Mouse (Mus musculus): ENCODE measurements around the gene Nr1h5. TPM values are rescaled to one million over a fixed set of nuclear protein-coding genes. Genes with fewer than 3 reads are reported as not detected.

Nr1h5 gene
- total RNA-seq, 2 experiments from 2014 or later: not detected

GRCm38 (mm10) chr3:102899136-102899535 is 64.8 kb downstream of the Nr1h5 start:
- ATAC-seq (replicated peaks; ENCODE audit: low FRiP score, poor library complexity, severe bottlenecking): no peak

Other genes with a start within 250 kb of the Nr1h5 start
- 1.8 and 5.9 TPM in 2 replicates for gene Tspan2, start 229.6 kb downstream of the Nr1h5 start, total RNA-seq (2015; ENCODE audit: low replicate concordance)
- 2.3 and 3.5 TPM in 2 replicates for gene Tspan2, start 229.6 kb downstream of the Nr1h5 start, total RNA-seq (2017; ENCODE audit: low replicate concordance)
- gene Tshb, start 181.4 kb downstream of the Nr1h5 start, total RNA-seq (2015; ENCODE audit: low replicate concordance): not detected in 2 replicates
- gene Tshb, start 181.4 kb downstream of the Nr1h5 start, total RNA-seq (2017; ENCODE audit: low replicate concordance): 0.13 TPM in 1 of 2 replicates, not detected in the other
- gene Sycp1, start 28.0 kb downstream of the Nr1h5 start, total RNA-seq (2015; ENCODE audit: low replicate concordance): not detected in 2 replicates
- gene Sycp1, start 28.0 kb downstream of the Nr1h5 start, total RNA-seq (2017; ENCODE audit: low replicate concordance): not detected in 2 replicates
- 3.4 and 6.8 TPM in 2 replicates for gene Sike1, start 31.6 kb upstream of the Nr1h5 start, total RNA-seq (2015; ENCODE audit: low replicate concordance)
- gene Sike1, start 31.6 kb upstream of the Nr1h5 start, total RNA-seq (2017; ENCODE audit: low replicate concordance): 0.61 and 4.2 TPM in 2 replicates
- 107 and 167 TPM in 2 replicates for gene Csde1, start 56.3 kb upstream of the Nr1h5 start, total RNA-seq (2015; ENCODE audit: low replicate concordance)
- gene Csde1, start 56.3 kb upstream of the Nr1h5 start, total RNA-seq (2017; ENCODE audit: low replicate concordance): 273 and 323 TPM in 2 replicates
- 33.9 and 46.5 TPM in 2 replicates for gene Nras, start 94.2 kb upstream of the Nr1h5 start, total RNA-seq (2015; ENCODE audit: low replicate concordance)
- 9.7 and 23.7 TPM in 2 replicates for gene Nras, start 94.2 kb upstream of the Nr1h5 start, total RNA-seq (2017; ENCODE audit: low replicate concordance)
- not detected in 2 replicates for gene Ampd1, start 109.9 kb upstream of the Nr1h5 start, total RNA-seq (2015; ENCODE audit: low replicate concordance)
- not detected in 2 replicates for gene Ampd1, start 109.9 kb upstream of the Nr1h5 start, total RNA-seq (2017; ENCODE audit: low replicate concordance)
- gene Dennd2c, start 138.5 kb upstream of the Nr1h5 start, total RNA-seq (2015; ENCODE audit: low replicate concordance): 62.0 and 63.3 TPM in 2 replicates
- gene Dennd2c, start 138.5 kb upstream of the Nr1h5 start, total RNA-seq (2017; ENCODE audit: low replicate concordance): 52.8 and 55.1 TPM in 2 replicates
- gene Bcas2, start 207.5 kb upstream of the Nr1h5 start, total RNA-seq (2015; ENCODE audit: low replicate concordance): 125 and 145 TPM in 2 replicates
- 108 and 197 TPM in 2 replicates for gene Bcas2, start 207.5 kb upstream of the Nr1h5 start, total RNA-seq (2017; ENCODE audit: low replicate concordance)